Mouse (Mus musculus) ovary, postnatal 10 days (tissue): Measurements from ENCODE around the gene Gstp1.

Experiments
- DNase-seq: peaks from one replicate; pipeline ENCODE4 v3.0.0; 2022; ENCODE audit warnings: low spot score

Gstp1 gene

DNA sequence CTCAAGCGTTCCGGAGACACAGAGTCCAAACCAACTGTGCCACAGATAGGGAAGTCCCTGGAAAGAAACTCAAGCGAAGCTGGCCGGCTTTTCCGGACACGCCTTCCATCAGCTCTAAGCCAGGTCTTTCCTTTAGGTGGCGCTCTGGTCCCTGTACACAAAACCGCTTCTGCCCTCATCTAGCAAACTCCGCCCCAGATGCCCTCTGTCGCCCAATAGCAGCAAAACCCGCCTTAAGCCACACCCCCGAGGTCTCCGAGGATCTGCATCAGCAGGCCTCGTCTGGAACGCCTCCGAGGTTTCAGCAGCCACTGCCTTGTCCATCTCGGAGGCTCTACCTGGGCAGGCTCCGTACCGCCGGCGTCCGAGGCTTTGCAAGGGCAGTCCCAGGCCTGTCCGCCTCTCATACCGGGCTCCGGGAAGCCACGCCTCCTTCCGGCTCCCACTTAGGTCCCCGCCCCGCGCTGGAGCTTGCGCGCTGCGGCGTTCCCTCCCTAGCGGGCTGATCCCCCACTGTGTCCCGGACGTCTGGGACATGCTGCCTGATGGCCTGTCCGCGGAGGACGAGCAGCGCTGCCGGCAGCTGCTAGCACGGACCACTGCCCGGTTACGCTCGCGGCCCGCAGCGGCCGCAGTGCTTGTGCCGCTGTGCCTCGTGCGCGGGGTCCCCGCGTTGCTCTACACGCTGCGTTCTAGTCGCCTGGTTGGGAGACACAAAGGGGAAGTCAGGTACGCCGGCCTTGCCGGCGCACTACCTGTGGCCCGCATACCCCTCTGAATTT lies 37.5 kb downstream of the Gstp1 start, which contains the start of the genes Nudt8 and Gm49405:
TSS of gene Nudt8 (plus strand) at position 462 of the 782 bp plus-strand sequence.
TSS of gene Gm49405 (plus strand) at position 508 of the 782 bp plus-strand sequence.
- peak; percentile 93 for DNase-seq

DNA sequence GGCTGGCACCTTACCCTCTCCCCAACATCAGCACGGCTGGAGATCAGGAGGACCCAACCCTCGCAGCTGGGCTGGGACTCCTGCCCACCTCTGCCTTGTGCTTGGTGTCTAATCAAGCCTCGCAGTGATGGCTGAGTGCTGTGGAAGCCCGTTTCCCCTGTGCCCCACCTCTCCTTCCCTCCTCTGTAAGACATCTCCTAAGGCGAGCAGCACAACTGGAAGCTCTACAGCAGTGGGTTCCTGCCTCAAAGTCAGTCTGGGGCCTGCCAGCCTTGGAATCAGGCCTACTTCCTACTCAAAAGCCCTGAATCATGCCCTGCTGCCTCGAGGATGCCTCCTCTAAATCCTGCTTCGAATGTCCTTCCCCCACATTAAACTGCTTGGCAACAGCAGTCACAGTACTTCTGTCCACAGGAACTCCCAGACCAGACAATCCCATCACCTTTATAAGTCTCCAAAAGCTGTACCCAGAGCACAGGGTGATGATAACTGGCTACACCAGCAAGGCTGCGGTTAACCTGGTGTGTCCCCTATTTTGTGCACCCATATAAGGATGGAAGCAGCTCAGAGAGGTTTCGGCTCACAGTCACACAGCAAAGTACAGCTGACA lies 38.6 kb downstream of the Gstp1 start:
- no peak for DNase-seq

DNA sequence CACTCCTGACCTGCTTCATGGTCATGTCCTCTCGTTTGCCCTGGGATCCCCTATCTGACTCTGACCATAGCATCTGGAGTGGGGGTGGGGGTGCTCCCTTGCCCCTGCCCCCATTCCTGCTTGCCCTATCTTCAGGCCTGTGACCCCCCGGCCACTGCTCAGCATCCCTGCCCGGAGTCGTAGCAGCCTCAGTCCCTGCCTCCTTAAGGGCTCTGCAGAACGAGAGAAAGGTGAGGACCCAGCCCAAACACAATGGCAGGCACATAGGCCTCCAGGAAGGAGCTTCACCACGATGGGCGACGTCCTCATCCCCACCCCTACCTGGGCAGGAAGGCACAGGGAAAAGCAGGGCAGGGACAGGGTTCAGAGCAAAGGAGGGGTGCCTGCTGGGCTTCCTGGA lies 39.5 kb downstream of the Gstp1 start:
- DNase-seq, result no peak

DNA sequence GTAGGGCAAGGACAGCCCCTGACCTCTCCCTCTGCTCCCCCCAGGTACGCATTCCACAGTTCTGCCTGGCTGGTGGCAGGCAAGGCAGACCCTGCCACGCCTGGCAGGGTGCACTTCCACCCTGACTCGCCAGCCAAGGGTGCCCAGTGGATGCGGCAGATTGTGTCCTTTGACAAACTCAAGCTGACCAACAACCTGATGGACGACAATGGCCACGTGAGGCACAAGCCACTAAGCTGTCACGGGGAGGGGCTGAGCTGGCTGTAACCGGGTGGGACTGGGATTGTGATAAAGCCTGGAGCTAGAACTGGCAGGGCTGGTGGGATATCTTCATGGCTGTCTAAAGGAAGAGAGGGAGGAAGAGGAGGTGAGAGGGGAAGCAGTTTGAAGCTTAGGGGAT lies 40.6 kb downstream of the Gstp1 start:
- no peak for DNase-seq

DNA sequence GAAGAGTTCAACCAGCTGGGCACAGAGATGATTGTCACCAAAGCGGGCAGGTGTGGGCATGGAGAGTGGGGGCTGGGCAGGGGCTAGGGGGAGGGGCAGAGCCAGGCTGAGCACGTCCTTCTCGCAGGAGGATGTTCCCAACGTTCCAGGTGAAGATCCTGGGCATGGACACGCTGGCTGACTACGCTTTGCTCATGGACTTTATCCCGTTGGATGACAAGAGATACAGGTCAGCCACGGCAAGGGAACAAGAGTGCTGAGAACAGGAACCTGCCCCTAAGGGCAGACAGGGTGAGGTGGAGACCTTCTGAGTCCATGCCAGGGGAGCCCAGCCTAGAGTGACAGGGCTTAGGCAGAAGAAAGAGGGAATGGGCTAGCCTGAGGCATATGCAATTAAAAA lies 41.0 kb downstream of the Gstp1 start:
- no peak for DNase-seq

DNA sequence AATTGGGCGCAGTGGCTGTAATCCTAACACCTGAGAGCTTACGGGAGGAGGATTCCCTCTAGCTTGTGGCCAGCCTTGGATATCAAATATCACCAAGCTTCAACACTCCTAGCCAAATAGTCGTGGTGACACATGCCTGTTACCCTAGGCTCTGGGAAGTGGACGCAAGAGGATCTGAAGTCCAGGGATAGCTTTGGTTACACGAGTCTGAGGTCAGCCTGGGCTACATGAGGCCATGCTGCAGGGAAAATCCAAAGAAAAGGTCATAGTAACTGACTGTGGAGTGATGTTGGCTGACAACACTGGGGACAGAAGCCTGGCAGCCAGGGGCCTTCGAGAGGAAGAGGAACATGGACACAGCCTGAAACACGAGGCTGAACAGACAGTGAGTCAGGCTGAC lies 41.7 kb downstream of the Gstp1 start:
- no peak for DNase-seq

GRCm38 (mm10) chr19:3995505-3995904 lies 42.3 kb downstream of the Gstp1 start:
- DNase-seq, result no peak

- no peak for DNase-seq
Observed at GRCm38 (mm10) chr19:3994932-3995331, 42.9 kb downstream of the Gstp1 start.

DNA sequence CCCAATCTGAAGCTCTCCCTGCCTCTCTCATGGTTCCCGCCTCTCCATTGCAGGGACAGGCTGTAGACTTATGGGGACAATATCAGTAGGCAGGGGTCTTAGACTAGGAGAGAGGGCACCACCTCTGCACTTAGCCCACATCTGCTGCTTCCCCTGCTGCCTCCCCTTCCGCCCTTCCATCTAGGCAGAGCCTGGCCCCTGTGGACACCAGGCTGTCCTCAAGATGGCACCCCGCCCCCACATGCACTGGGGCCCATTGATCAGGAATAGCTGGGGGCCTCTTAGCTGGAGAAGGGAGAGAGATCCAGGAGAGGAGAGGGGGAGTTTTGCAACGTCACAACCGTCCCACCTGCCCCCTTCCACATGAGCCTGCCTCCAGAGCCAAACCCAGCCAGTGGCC lies 45.4 kb downstream of the Gstp1 start, which contains the start of gene Tbx10:
TSS of gene Tbx10 (plus strand) at position 337 of the 400 bp plus-strand sequence.
- no peak for DNase-seq

- DNase-seq, result no peak
Observed at GRCm38 (mm10) chr19:3991966-3992365, 45.8 kb downstream of the Gstp1 start.

- no peak for DNase-seq
Observed at GRCm38 (mm10) chr19:3991562-3991961, 46.2 kb downstream of the Gstp1 start.

- DNase-seq, result no peak
Observed at GRCm38 (mm10) chr19:3990804-3991203, 47.0 kb downstream of the Gstp1 start.

DNA sequence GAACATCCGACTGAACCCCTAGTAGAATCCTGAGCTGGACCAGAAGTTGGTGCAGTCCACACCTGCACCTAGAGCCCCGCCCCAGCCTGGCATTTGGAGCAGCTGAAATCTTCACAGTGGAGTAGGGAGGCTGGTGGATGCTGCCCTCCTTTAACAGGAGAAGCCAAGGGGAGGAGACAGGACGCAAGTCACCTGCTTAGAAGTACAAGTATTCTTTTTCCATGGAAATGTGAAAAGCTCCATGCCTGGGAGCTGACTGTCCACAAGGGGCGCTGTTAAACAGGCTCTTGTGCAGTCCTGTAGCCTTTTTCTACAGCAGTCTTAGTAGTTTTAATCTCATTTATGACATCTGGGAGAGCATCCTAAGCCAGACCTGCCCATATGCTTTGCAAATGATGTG lies 49.0 kb downstream of the Gstp1 start:
- DNase-seq, result no peak

DNA sequence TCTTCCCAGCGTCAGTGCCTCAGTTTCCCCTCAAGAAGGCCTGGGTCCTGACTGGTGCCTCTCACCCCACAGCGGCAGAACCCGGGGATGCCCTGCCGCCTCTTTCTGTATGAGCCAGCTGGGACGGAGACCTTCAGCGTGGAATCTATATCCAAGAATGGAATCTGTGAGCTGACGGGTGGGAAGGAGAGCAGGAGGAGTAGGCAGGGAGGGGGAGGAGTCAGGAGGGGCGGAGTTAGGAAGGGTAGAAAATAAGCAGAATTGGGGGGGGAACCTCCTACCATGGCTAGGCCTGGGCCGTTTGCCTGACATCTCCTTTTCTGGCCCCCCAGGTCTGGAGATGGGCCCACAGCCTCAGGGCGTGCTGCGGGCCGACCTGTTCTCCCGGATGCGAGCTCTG lies 49.7 kb downstream of the Gstp1 start:
- DNase-seq, result no peak

- peak; percentile 67 for DNase-seq
Observed at GRCm38 (mm10) chr19:3986334-3986733, 51.5 kb downstream of the Gstp1 start, which contains the start of gene Acy3. Gene Acy3 (plus strand): TSS chr19:3986570.
